Mouse (Mus musculus) embryonic facial prominence, embryonic 14.5 days (tissue): ENCODE data around the gene Pdk2. TPM values are rescaled to one million over a fixed set of nuclear protein-coding genes. Genes with fewer than 3 reads are reported as not detected.
A peak's percentile ranks its signal among the peaks of the same experiment; 100 is the strongest.

Experiments used
- ATAC-seq: fragments of 200-750 bp; cut with Nextera tagmentation; 2 replicates; pipeline ENCODE4 v1.8.0; 2017; ENCODE audit warnings: low read depth, moderate number of reproducible peaks, moderate TSS enrichment
- DNase-seq: peaks from one replicate; pipeline ENCODE4 v3.0.0-alpha.2; 2015; ENCODE audit warnings: low spot score
- H3K27ac ChIP-seq: fragments of 300-500 bp; sonication (generic); replicated peaks from 2 replicates; pipeline ENCODE4 v1.5.1; 2014; ENCODE audit warnings: low read depth, mild to moderate bottlenecking, low read length, moderate library complexity
- H3K27me3 ChIP-seq: fragments of 300-500 bp; sonication (generic); replicated peaks from 2 replicates; pipeline ENCODE4 v1.6.1; 2014; ENCODE audit warnings: low read length; ENCODE audit not compliant: control insufficient read depth, insufficient read depth
- H3K36me3 ChIP-seq: fragments of 300-500 bp; sonication (generic); 2 replicates; pipeline ENCODE4 v1.6.1; 2014; ENCODE audit warnings: low read length, mixed read lengths; ENCODE audit not compliant: control insufficient read depth, insufficient read depth
- H3K4me1 ChIP-seq: fragments of 300-500 bp; sonication (generic); 2 replicates; pipeline ENCODE4 v1.6.1; 2014; ENCODE audit warnings: antibody characterized with exemption, low read length; ENCODE audit not compliant: control insufficient read depth, insufficient read depth
- H3K4me2 ChIP-seq: fragments of 300-500 bp; sonication (generic); 2 replicates; pipeline ENCODE4 v1.6.1; 2014; ENCODE audit warnings: low read depth, mild to moderate bottlenecking, low read length, moderate library complexity, mixed read lengths
- H3K4me3 ChIP-seq: fragments of 300-500 bp; sonication (generic); 2 replicates; pipeline ENCODE4 v1.5.1; 2014; ENCODE audit warnings: low read depth, mild to moderate bottlenecking, low read length
- H3K9ac ChIP-seq: fragments of 300-500 bp; sonication (generic); 2 replicates; pipeline ENCODE4 v1.6.1; 2014; ENCODE audit warnings: low read depth, mild to moderate bottlenecking, low read length, moderate library complexity, mixed read lengths
- H3K9me3 ChIP-seq: fragments of 300-500 bp; sonication (generic); 2 replicates; pipeline ENCODE4 v1.6.1; 2016; ENCODE audit warnings: low read length; ENCODE audit not compliant: control insufficient read depth
- WGBS: fragments of 180-500 bp; shearing (Covaris S2); extraction: QIAGEN DNeasy Blood & Tissue Kit; methylation state at CpG from one replicate; pipeline ENCODE4 v1.1.7; 2014; 5-methylcytosine and 5-hydroxymethylcytosine counted together
- polyA plus RNA-seq: library from polyadenylated mRNA; unstranded; fragments of >200 nt; fragmentation: Nextera tagmentation; extraction: Ambion mirVana; gene quantifications from 2 replicates; pipeline ENCODE4 v1.2.1, GENCODE M21; 2014

The Pdk2 gene
- polyA plus RNA-seq, 1 experiment from 2014 or later = 41.6 TPM

GRCm38 (mm10) chr11:94985140-94985539, 56.0 kb downstream of the Pdk2 start:
- Histone ChIP-seq H3K4me3 (no peak overlapping the region), H3K36me3 (no peaks in the 10 kb centered on the region), H3K4me1 (peaks cover 21% of the 10 kb centered on the region), H3K27me3 (no peaks in the 10 kb centered on the region), H3K9ac (no peak overlapping the region), H3K9me3 (no peaks in the 10 kb centered on the region), H3K4me2 (no peak overlapping the region), H3K27ac (no peak overlapping the region)
- 37% methylated on average over 1 of the region's 1 CpGs for WGBS
- DNase-seq = no peak
- ATAC-seq = no peak

GRCm38 (mm10) chr11:94979462-94980179, 61.5 kb downstream of the Pdk2 start:
- Histone ChIP-seq H3K4me3 (peak overlapping the region; percentile 30), H3K27ac (no peak overlapping the region), H3K9me3 (no peaks in the 10 kb centered on the region), H3K4me1 (peaks cover 8% of the 10 kb centered on the region), H3K36me3 (no peaks in the 10 kb centered on the region), H3K27me3 (no peaks in the 10 kb centered on the region), H3K4me2 (peak overlapping the region; percentile 58), H3K9ac (peak overlapping the region; percentile 28)
- DNase-seq = no peak
- ATAC-seq = no peak
- 73% methylated on average over 11 of the region's 11 CpGs for WGBS

- Histone ChIP-seq H3K4me3 (peak overlapping the region; percentile 30), H3K9ac (peak overlapping the region; percentile 55; the same call in 1 of the 2 replicates), H3K4me1 (peaks cover 8% of the 10 kb centered on the region), H3K27me3 (no peaks in the 10 kb centered on the region), H3K9me3 (no peaks in the 10 kb centered on the region), H3K36me3 (no peaks in the 10 kb centered on the region), H3K4me2 (peak overlapping the region; percentile 58), H3K27ac (no peak overlapping the region)
- WGBS = under 1% methylated on average over 20 of the region's 20 CpGs
- peak; percentile 96 for DNase-seq
- peak; percentile 94 for ATAC-seq
These were observed 62.2 kb downstream of the Pdk2 start for GRCm38 (mm10) chr11:94978947-94979346.

GRCm38 (mm10) chr11:94978178-94978915, 62.8 kb downstream of the Pdk2 start:
- H3K27me3 ChIP-seq = no peaks in the 10 kb centered on the region
- WGBS = 42% methylated on average over 9 of the region's 9 CpGs
- ATAC-seq (no peak; the same call in 1 of the 2 replicates), DNase-seq (no peak)
- peak overlapping the region; percentile 58 for H3K4me2 ChIP-seq
- H3K27ac ChIP-seq = no peak overlapping the region
- peaks cover 8% of the 10 kb centered on the region for H3K4me1 ChIP-seq
- H3K9me3 ChIP-seq = no peaks in the 10 kb centered on the region
- peak overlapping the region; percentile 30 for H3K4me3 ChIP-seq
- peak overlapping the region; percentile 55 for H3K9ac ChIP-seq
- no peaks in the 10 kb centered on the region for H3K36me3 ChIP-seq

Other genes starting within 250 kb of the Pdk2 start
- 3,653 and 4,731 TPM in 2 replicates for gene Col1a1, start 105.1 kb downstream of the Pdk2 start, polyA plus RNA-seq
- 0.25 and 0.61 TPM in 2 replicates for gene Hils1, start 73.8 kb downstream of the Pdk2 start, polyA plus RNA-seq
- 18.6 and 19.5 TPM in 2 replicates for gene Sgca, start 65.0 kb downstream of the Pdk2 start, polyA plus RNA-seq
- 16.0 and 16.1 TPM in 2 replicates for gene Ppp1r9b, start 50.3 kb downstream of the Pdk2 start, polyA plus RNA-seq
- 21.9 and 29.0 TPM in 2 replicates for gene Samd14, start 31.5 kb downstream of the Pdk2 start, polyA plus RNA-seq
- 8.3 and 9.4 TPM in 2 replicates for gene Itga3, start 35.4 kb upstream of the Pdk2 start, polyA plus RNA-seq
- 16.1 and 20.2 TPM in 2 replicates for gene Dlx3, start 78.8 kb upstream of the Pdk2 start, polyA plus RNA-seq
- gene Dlx4, start 104.9 kb upstream of the Pdk2 start, polyA plus RNA-seq = 3.1 and 3.2 TPM in 2 replicates
- not detected in 2 replicates for gene Tac4, start 220.2 kb upstream of the Pdk2 start, polyA plus RNA-seq